Mouse (Mus musculus) C2C12 (cell line): ENCODE measurements around the gene Sugp2.

Source experiments
- CEBPB ChIP-seq: IDR thresholded peaks from one replicate; pipeline ENCODE4 v1.6.1; 2011; ENCODE audit warnings: low read depth, mild to moderate bottlenecking, control low read depth, moderate library complexity
- CTCF ChIP-seq: IDR thresholded peaks from one replicate; pipeline ENCODE4 v1.5.1; 2011; ENCODE audit not compliant: control insufficient read depth, insufficient read depth, insufficient read length
- MAX ChIP-seq: IDR thresholded peaks from one replicate; pipeline ENCODE4 v1.6.1; 2011; ENCODE audit warnings: mild to moderate bottlenecking, control low read depth
- MYOD1 ChIP-seq: IDR thresholded peaks from one replicate; pipeline ENCODE4 v1.6.1; 2011; ENCODE audit warnings: low read depth; ENCODE audit not compliant: control insufficient read depth, insufficient read length
- MYOG ChIP-seq: IDR thresholded peaks from one replicate; pipeline ENCODE4 v1.6.1; 2011; ENCODE audit not compliant: control insufficient read depth, insufficient read length; ENCODE audit errors: extremely low read depth
- USF1 ChIP-seq: IDR thresholded peaks from one replicate; pipeline ENCODE4 v1.6.1; 2011; ENCODE audit warnings: low read depth, mild to moderate bottlenecking, control low read depth, moderate library complexity

DNA sequence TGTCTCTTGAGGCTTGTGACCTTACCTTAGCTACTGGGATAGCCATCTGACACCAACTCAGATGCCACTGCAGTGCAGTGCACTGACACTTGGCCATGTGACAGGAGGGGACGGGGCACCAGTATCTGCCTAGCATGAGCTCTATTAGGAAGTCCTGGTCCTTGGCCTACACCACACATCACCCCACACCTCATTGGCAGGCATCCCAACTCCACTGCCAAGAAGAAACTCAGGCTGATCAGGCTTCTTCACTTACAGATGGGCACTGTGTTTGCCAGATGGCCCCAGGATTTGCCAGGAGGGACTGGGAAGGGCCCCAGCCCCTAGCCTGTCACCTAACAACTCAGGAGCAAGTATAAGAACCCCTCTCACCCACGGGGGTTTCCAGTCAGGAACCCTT lies 79.4 kb downstream of the Sugp2 start:
- TF ChIP-seq MYOG, result no peak
- no peak for TF ChIP-seq CTCF
- no peak for TF ChIP-seq USF1
- no peak for TF ChIP-seq MAX
- TF ChIP-seq CEBPB, result no peak
- TF ChIP-seq MYOD1, result no peak
